Mouse (Mus musculus) forebrain, embryonic 14.5 days (tissue): ENCODE measurements at regions not wholly inside any gene's neighbourhood (a gene's known extent, or its start where the extent isn't known, plus 50 kb on each side); places are given as distances from the start of the nearest gene placed in this dataset.
"Not testable (repeated sequence)": the region's sequence is repeated elsewhere in the genome, so short reads cannot be mapped to it uniquely, and the experiment has no call there.

ENCODE experiments used
- ATAC-seq: fragments of 200-750 bp; cut with Nextera tagmentation; 2 replicates; pipeline ENCODE4 v1.8.0; 2017; ENCODE audit warnings: mild to moderate bottlenecking, moderate library complexity
- DNase-seq: peaks from one replicate; pipeline ENCODE4 v3.0.0-alpha.2; 2015; ENCODE audit warnings: low spot score
- H3K27ac ChIP-seq: fragments of 300-500 bp; sonication (generic); 2 replicates; pipeline ENCODE4 v1.5.1; 2014; ENCODE audit warnings: low read depth, mild to moderate bottlenecking, control low read depth, low read length, moderate library complexity
- H3K27me3 ChIP-seq: fragments of 300-500 bp; sonication (generic); replicated peaks from 2 replicates; pipeline ENCODE4 v1.6.1; 2014; ENCODE audit warnings: low read length, control low read depth, mixed read lengths; ENCODE audit not compliant: control insufficient read depth, insufficient read depth
- H3K36me3 ChIP-seq: fragments of 300-500 bp; sonication (generic); 2 replicates; pipeline ENCODE4 v1.6.1; 2014; ENCODE audit warnings: low read length, control low read depth; ENCODE audit not compliant: control insufficient read depth, insufficient read depth
- H3K4me1 ChIP-seq: fragments of 300-500 bp; sonication (generic); 2 replicates; pipeline ENCODE4 v1.6.1; 2014; ENCODE audit warnings: antibody characterized with exemption, low read length, control low read depth; ENCODE audit not compliant: control insufficient read depth, insufficient read depth
- H3K4me2 ChIP-seq: fragments of 300-500 bp; sonication (generic); 2 replicates; pipeline ENCODE4 v1.6.1; 2014; ENCODE audit warnings: mild to moderate bottlenecking, control low read depth, low read length
- H3K4me3 ChIP-seq: fragments of 300-500 bp; sonication (generic); 2 replicates; pipeline ENCODE4 v1.5.1; 2014; ENCODE audit warnings: low read depth, low read length, control low read depth
- H3K9ac ChIP-seq: fragments of 300-500 bp; sonication (generic); 2 replicates; pipeline ENCODE4 v1.6.1; 2014; ENCODE audit warnings: mild to moderate bottlenecking, low read length, control low read depth, moderate library complexity
- H3K9me3 ChIP-seq: fragments of 300-500 bp; sonication (generic); replicated peaks from 2 replicates; pipeline ENCODE4 v1.6.1; 2016; ENCODE audit warnings: low read length, control low read depth, mixed read lengths; ENCODE audit not compliant: control insufficient read depth
- WGBS: fragments of 180-500 bp; shearing (Covaris S2); extraction: QIAGEN DNeasy Blood & Tissue Kit; methylation state at CpG from one replicate; pipeline ENCODE4 v1.1.7; 2014; 5-methylcytosine and 5-hydroxymethylcytosine counted together

GRCm38 (mm10) chr12:48819168-48819567 lies 563.3 kb upstream of the Foxg1 start:
- H3K27ac ChIP-seq: no peak overlapping the region
- H3K4me2 ChIP-seq: no peak overlapping the region
- no peak for ATAC-seq
- no peaks in the 10 kb centered on the region for H3K27me3 ChIP-seq
- no peak overlapping the region for H3K9ac ChIP-seq
- H3K36me3 ChIP-seq: no peaks in the 10 kb centered on the region
- no peaks in the 10 kb centered on the region for H3K4me1 ChIP-seq
- DNase-seq: no peak
- H3K9me3 ChIP-seq: no peaks in the 10 kb centered on the region
- no peak overlapping the region for H3K4me3 ChIP-seq

- DNase-seq (peak; percentile 61), ATAC-seq (peak; percentile 84)
- H3K4me2 ChIP-seq: no peak overlapping the region
Observed at GRCm38 (mm10) chr12:48820206-48820605, 562.3 kb upstream of the Foxg1 start.

GRCm38 (mm10) chr12:48826300-48826699 lies 556.2 kb upstream of the Foxg1 start:
- no peak overlapping the region for H3K4me2 ChIP-seq
- H3K9me3 ChIP-seq: no peaks in the 10 kb centered on the region
- ATAC-seq (no peak), DNase-seq (no peak)
- 69% methylated on average over 6 of the region's 6 CpGs for WGBS
- H3K4me1 ChIP-seq: no peaks in the 10 kb centered on the region
- H3K9ac ChIP-seq: no peak overlapping the region
- H3K4me3 ChIP-seq: no peak overlapping the region
- no peaks in the 10 kb centered on the region for H3K27me3 ChIP-seq
- H3K36me3 ChIP-seq: no peaks in the 10 kb centered on the region
- H3K27ac ChIP-seq: no peak overlapping the region

More at GRCm38 (mm10) chr12:48820206-48820605, 562.3 kb upstream of the Foxg1 start:
- H3K4me1 ChIP-seq: no peaks in the 10 kb centered on the region
- no peaks in the 10 kb centered on the region for H3K27me3 ChIP-seq
- no peaks in the 10 kb centered on the region for H3K9me3 ChIP-seq
- no peaks in the 10 kb centered on the region for H3K36me3 ChIP-seq
- no peak overlapping the region for H3K27ac ChIP-seq
- H3K4me3 ChIP-seq: no peak overlapping the region
- no peak overlapping the region for H3K9ac ChIP-seq

- H3K27me3 ChIP-seq, H3K4me1 ChIP-seq, H3K27ac ChIP-seq, H3K9me3 ChIP-seq, H3K4me3 ChIP-seq, DNase-seq, H3K4me2 ChIP-seq, H3K36me3 ChIP-seq, ATAC-seq, H3K9ac ChIP-seq: not testable (repeated sequence)
- WGBS: 87% methylated on average over 4 of the region's 4 CpGs
Observed at GRCm38 (mm10) chr12:48853356-48853755, 529.1 kb upstream of the Foxg1 start.

- H3K9ac ChIP-seq: no peak overlapping the region
- H3K4me3 ChIP-seq: no peak overlapping the region
- DNase-seq (no peak), ATAC-seq (no peak)
- H3K9me3 ChIP-seq: no peaks in the 10 kb centered on the region
- H3K36me3 ChIP-seq: no peaks in the 10 kb centered on the region
- H3K4me1 ChIP-seq: no peaks in the 10 kb centered on the region
- H3K27me3 ChIP-seq: no peaks in the 10 kb centered on the region
- 82% methylated on average over 1 of the region's 1 CpGs for WGBS
- H3K4me2 ChIP-seq: no peak overlapping the region
- no peak overlapping the region for H3K27ac ChIP-seq
Observed at GRCm38 (mm10) chr12:48854016-48854415, 528.4 kb upstream of the Foxg1 start.

GRCm38 (mm10) chr12:48878244-48879031 lies 504.0 kb upstream of the Foxg1 start:
- H3K9me3 ChIP-seq: no peaks in the 10 kb centered on the region
- WGBS: 23% methylated on average over 8 of the region's 8 CpGs
- peaks cover 5% of the 10 kb centered on the region for H3K4me1 ChIP-seq
- H3K4me3 ChIP-seq: no peak overlapping the region
- no peaks in the 10 kb centered on the region for H3K27me3 ChIP-seq
- DNase-seq (peak; percentile 50), ATAC-seq (peak; percentile 67)
- no peaks in the 10 kb centered on the region for H3K36me3 ChIP-seq
- no peak overlapping the region for H3K27ac ChIP-seq
- no peak overlapping the region for H3K4me2 ChIP-seq
- no peak overlapping the region for H3K9ac ChIP-seq
